ENCODE assay signal across 12 mouse cellular contexts in genomic region chr7:24474811-24475506, GRCm38 (mm10). TPM values are rescaled to one million over a fixed set of nuclear protein-coding genes. Genes with fewer than 3 reads are reported as not detected.
DNase-seq lines count a peak whose midpoint lies in the region; ATAC-seq and TF ChIP-seq lines count a peak whose summit lies in the region.
"Had no signal": no experiment of that assay in that cellular context is flagged by ENCODE, and none has a peak within 500 bp of the region (broad histone marks: within the 10 kb centered on the region; RNA-seq: fewer than 3 reads in every experiment).

No protein-coding gene starts in this region.

- no peaks in the 10 kb centered on the region for H3K4me1 ChIP-seq in liver, embryonic 11.5 days (replicated peaks; ENCODE audit: control insufficient read depth, insufficient read depth, low read length)
- H3K4me1 ChIP-seq in embryonic fibroblast, embryonic 13.5 days (ENCODE audit: control insufficient read depth, insufficient read depth, low read length): no peaks in the 10 kb centered on the region
- peaks cover 6% of the 10 kb centered on the region for H3K4me1 ChIP-seq in liver, adult 2 months (ENCODE audit: control insufficient read depth, insufficient read depth, low read length)
- H3K4me1 ChIP-seq in heart, embryonic 12.5 days (replicated peaks): no peaks in the 10 kb centered on the region
- H3K4me1 ChIP-seq: limb, embryonic 15.5 days had no signal

- no peaks in the 10 kb centered on the region; the same call in 1 of the 2 replicates for H3K36me3 ChIP-seq in liver, embryonic 11.5 days (ENCODE audit: control insufficient read depth, insufficient read depth, low read length)
- H3K36me3 ChIP-seq in liver, adult 2 months (ENCODE audit: control insufficient read depth, insufficient read depth, low read length): no peaks in the 10 kb centered on the region
- H3K36me3 ChIP-seq in heart, embryonic 12.5 days: no peaks in the 10 kb centered on the region; the same call in 1 of the 2 replicates
- H3K36me3 ChIP-seq: limb, embryonic 15.5 days had no signal

- peaks cover 12% of the 10 kb centered on the region for H3K27me3 ChIP-seq in liver, embryonic 11.5 days (replicated peaks; ENCODE audit: control insufficient read depth, insufficient read depth, low read length)
- H3K27me3 ChIP-seq in liver, adult 2 months (ENCODE audit: control insufficient read depth, insufficient read depth, low read length): no peaks in the 10 kb centered on the region
- H3K27me3 ChIP-seq in heart, embryonic 12.5 days (replicated peaks): peaks cover 16% of the 10 kb centered on the region
- H3K27me3 ChIP-seq: limb, embryonic 15.5 days had no signal

- no peak for ATAC-seq in cerebellum, adult (ENCODE audit: insufficient number of reproducible peaks, low FRiP score, low TSS enrichment)
- ATAC-seq in liver, embryonic 11.5 days (replicated peaks; ENCODE audit: low FRiP score): no peak
- ATAC-seq in heart, embryonic 12.5 days (ENCODE audit: insufficient number of reproducible peaks, low FRiP score): no peak

- no peak for TF ChIP-seq POLR2A in embryonic fibroblast, embryonic 13.5 days (IDR thresholded peaks at IDR 0.05; ENCODE audit: low read depth, low read length)
- TF ChIP-seq POLR2A in liver, adult 2 months (IDR thresholded peaks at IDR 0.05; ENCODE audit: extremely low read depth, insufficient read depth, low read length): no peak

- no peak overlapping the region for H3K4me2 ChIP-seq in liver, embryonic 11.5 days
- no peak overlapping the region for H3K4me2 ChIP-seq in heart, embryonic 12.5 days
- H3K4me2 ChIP-seq: limb, embryonic 15.5 days had no signal

- H3K9me3 ChIP-seq in liver, embryonic 11.5 days (ENCODE audit: control insufficient read depth, low read length): no peaks in the 10 kb centered on the region
- H3K9me3 ChIP-seq in heart, embryonic 12.5 days (replicated peaks): 0 out of 2 replicates have a peak, but pooled peaks cover 9% of the 10 kb centered on the region
- H3K9me3 ChIP-seq: limb, embryonic 15.5 days had no signal

- peak; percentile 42 for DNase-seq in cerebellum, adult 8-10 months
- DNase-seq in liver: peak; percentile 18
- DNase-seq in liver, embryonic 11.5 days (ENCODE audit: low spot score): no peak
- DNase-seq in liver, adult 2 months (ENCODE audit: extremely low read depth, low read depth, low spot score): peak; percentile 80
- no peak for DNase-seq in heart, adult 18-20 months
- DNase-seq: thymus, adult 18-20 months had no signal

- no peaks in the 10 kb centered on the region for H3K79me2 ChIP-seq in liver, adult 2 months (ENCODE audit: control insufficient read depth, insufficient read depth, low read length)

- no peak overlapping the region for H3K4me3 ChIP-seq in liver, embryonic 11.5 days (ENCODE audit: low read depth, low read length)
- H3K4me3 ChIP-seq in embryonic fibroblast, embryonic 13.5 days (ENCODE audit: insufficient read depth, low read length): no peak overlapping the region
- peak overlapping the region; percentile 24; the same call in 1 of the 2 replicates for H3K4me3 ChIP-seq in liver, adult 2 months (ENCODE audit: insufficient read depth, low read depth, low read length)
- no peak overlapping the region for H3K4me3 ChIP-seq in heart, embryonic 12.5 days
- H3K4me3 ChIP-seq: limb, embryonic 15.5 days had no signal

- whole genome bisulfite sequencing in liver, embryonic 11.5 days: 60% methylated on average over 21 of the region's 21 CpGs
- WGBS in liver, adult 2 months: 24% methylated on average over 21 of the region's 21 CpGs
- WGBS in heart, embryonic 12.5 days: 43% methylated on average over 21 of the region's 21 CpGs

- H3K9ac ChIP-seq in liver, embryonic 11.5 days (ENCODE audit: low read depth, low read length): no peak overlapping the region
- H3K9ac ChIP-seq in liver, adult 2 months (ENCODE audit: low read depth, low read length): peak overlapping the region; percentile 46
- no peak overlapping the region for H3K9ac ChIP-seq in heart, embryonic 12.5 days
- H3K9ac ChIP-seq: limb, embryonic 15.5 days had no signal

- TF ChIP-seq CTCF in embryonic fibroblast, embryonic 13.5 days (IDR thresholded peaks at IDR 0.05; ENCODE audit: borderline replicate concordance, insufficient read depth, low read length): 0 out of 2 replicates have a peak, but pooled peaks have one; percentile 4
- peak; percentile 58 for TF ChIP-seq CTCF in liver, adult 2 months (IDR thresholded peaks at IDR 0.05; ENCODE audit: low read depth, low read length)

- no peak overlapping the region for H3K27ac ChIP-seq in liver, embryonic 11.5 days (ENCODE audit: low read depth, low read length)
- H3K27ac ChIP-seq in embryonic fibroblast, embryonic 13.5 days (ENCODE audit: insufficient read depth, low read length): no peak overlapping the region
- H3K27ac ChIP-seq in liver, adult 2 months (replicated peaks; ENCODE audit: insufficient read depth, low read depth, low read length): peak overlapping the region; percentile 92
- H3K27ac ChIP-seq in heart, embryonic 12.5 days (ENCODE audit: poor library complexity, severe bottlenecking): no peak overlapping the region
- H3K27ac ChIP-seq: limb, embryonic 15.5 days had no signal

RNA-seq across cellular contexts. Expression of gene Cadm4, which starts 6.9 kb away (rescaled TPM):
- polyA plus RNA-seq in liver, embryonic 11.5 days (2014; fragmentation: Nextera tagmentation; extraction: Ambion mirVana): 0.25 and 0.27 TPM in 2 replicates
- polyA plus RNA-seq in embryonic fibroblast, embryonic 13.5 days (2011; ENCODE audit: insufficient read length, low read depth, missing spikeins): 1.2 and 3.3 TPM in 2 replicates
- 2.1 and 3.5 TPM in 2 replicates for total RNA-seq in liver, adult 2 months (2014; rRNA removed)
- 5.3 and 6.5 TPM in 2 replicates for polyA plus RNA-seq in liver, adult 2 months (2012; rRNA removed)
- polyA plus RNA-seq in heart, embryonic 12.5 days (2016; fragmentation: Nextera tagmentation; extraction: Ambion mirVana): 0.65 and 0.81 TPM in 2 replicates
- 10 to 100 TPM; 15.4 to 24.2 TPM for total RNA-seq in heart, adult 18-20 months (2021)

RNA-seq across cellular contexts. Expression of gene Plaur, which starts 12.7 kb away (rescaled TPM):
- polyA plus RNA-seq in liver, embryonic 11.5 days (2014; fragmentation: Nextera tagmentation; extraction: Ambion mirVana): 5.6 and 5.7 TPM in 2 replicates
- polyA plus RNA-seq in embryonic fibroblast, embryonic 13.5 days (2011; ENCODE audit: insufficient read length, low read depth, missing spikeins): 35.2 and 70.2 TPM in 2 replicates
- 0.18 and 1.1 TPM in 2 replicates for total RNA-seq in liver, adult 2 months (2014; rRNA removed)
- 0.22 and 0.97 TPM in 2 replicates for polyA plus RNA-seq in liver, adult 2 months (2012; rRNA removed)
- 5.6 and 8.8 TPM in 2 replicates for polyA plus RNA-seq in heart, embryonic 12.5 days (2016; fragmentation: Nextera tagmentation; extraction: Ambion mirVana)
- total RNA-seq in heart, adult 18-20 months (2021): 1 to 10 TPM; 2.6 to 3.4 TPM

RNA-seq across cellular contexts. Expression of gene Irgc1, which starts 22.9 kb away (rescaled TPM):
- not detected in 2 replicates for polyA plus RNA-seq in liver, embryonic 11.5 days (2014; fragmentation: Nextera tagmentation; extraction: Ambion mirVana)
- not detected in 2 replicates for polyA plus RNA-seq in embryonic fibroblast, embryonic 13.5 days (2011; ENCODE audit: insufficient read length, low read depth, missing spikeins)
- total RNA-seq in liver, adult 2 months (2014; rRNA removed): not detected in 2 replicates
- 0.20 TPM in 1 of 2 replicates, not detected in the other for polyA plus RNA-seq in liver, adult 2 months (2012; rRNA removed)
- polyA plus RNA-seq in heart, embryonic 12.5 days (2016; fragmentation: Nextera tagmentation; extraction: Ambion mirVana): not detected in 2 replicates
- total RNA-seq in heart, adult 18-20 months (2021): not detected
- total RNA-seq: adrenal gland, adult 18-20 months had no signal

RNA-seq across cellular contexts. Expression of gene Zfp428, which starts 31.8 kb away (rescaled TPM):
- 20.3 and 23.0 TPM in 2 replicates for polyA plus RNA-seq in liver, embryonic 11.5 days (2014; fragmentation: Nextera tagmentation; extraction: Ambion mirVana)
- 5.6 and 8.9 TPM in 2 replicates for polyA plus RNA-seq in embryonic fibroblast, embryonic 13.5 days (2011; ENCODE audit: insufficient read length, low read depth, missing spikeins)
- total RNA-seq in liver, adult 2 months (2014; rRNA removed): 1.4 TPM in 2 replicates
- 2.3 and 3.3 TPM in 2 replicates for polyA plus RNA-seq in liver, adult 2 months (2012; rRNA removed)
- 31.9 and 35.8 TPM in 2 replicates for polyA plus RNA-seq in heart, embryonic 12.5 days (2016; fragmentation: Nextera tagmentation; extraction: Ambion mirVana)
- total RNA-seq in heart, adult 18-20 months (2021): 10 to 100 TPM; 13.3 to 20.8 TPM

RNA-seq across cellular contexts. Expression of gene AC161166.1, which starts 37.3 kb away (rescaled TPM):
- polyA plus RNA-seq in liver, embryonic 11.5 days (2014; fragmentation: Nextera tagmentation; extraction: Ambion mirVana): 0.34 TPM in 1 of 2 replicates, not detected in the other
- polyA plus RNA-seq in embryonic fibroblast, embryonic 13.5 days (2011; ENCODE audit: insufficient read length, low read depth, missing spikeins): not detected in 2 replicates
- total RNA-seq in liver, adult 2 months (2014; rRNA removed): not detected in 2 replicates
- polyA plus RNA-seq in liver, adult 2 months (2012; rRNA removed): not detected in 2 replicates
- 0.37 and 0.40 TPM in 2 replicates for polyA plus RNA-seq in heart, embryonic 12.5 days (2016; fragmentation: Nextera tagmentation; extraction: Ambion mirVana)
- not detected for total RNA-seq in heart, adult 18-20 months (2021)
- total RNA-seq: adrenal gland, adult 18-20 months had no signal
- polyA plus RNA-seq: frontal cortex, adult 2 months had no signal

Comparison
In these comparisons a context has a peak if more than half of its experiments do, and no peak if none do; other contexts are left out.
1. DNase-seq: peak in cerebellum, adult 8-10 months (single experiment), liver (single experiment) and liver, adult 2 months (single experiment); none in liver, embryonic 11.5 days (single experiment) and heart, adult 18-20 months (0 of 2).